Mouse (Mus musculus) kidney, postnatal 4 days (tissue): ENCODE measurements around the gene Sertad1.
A peak's percentile ranks its signal among the peaks of the same experiment; 100 is the strongest.

ENCODE experiments used
- DNase-seq, 2 experiments: peaks; one replicate each; pipeline ENCODE4 v3.0.0; 2021; ENCODE audit warnings: mixed read lengths in 2 of 2

Gene Sertad1

DNA sequence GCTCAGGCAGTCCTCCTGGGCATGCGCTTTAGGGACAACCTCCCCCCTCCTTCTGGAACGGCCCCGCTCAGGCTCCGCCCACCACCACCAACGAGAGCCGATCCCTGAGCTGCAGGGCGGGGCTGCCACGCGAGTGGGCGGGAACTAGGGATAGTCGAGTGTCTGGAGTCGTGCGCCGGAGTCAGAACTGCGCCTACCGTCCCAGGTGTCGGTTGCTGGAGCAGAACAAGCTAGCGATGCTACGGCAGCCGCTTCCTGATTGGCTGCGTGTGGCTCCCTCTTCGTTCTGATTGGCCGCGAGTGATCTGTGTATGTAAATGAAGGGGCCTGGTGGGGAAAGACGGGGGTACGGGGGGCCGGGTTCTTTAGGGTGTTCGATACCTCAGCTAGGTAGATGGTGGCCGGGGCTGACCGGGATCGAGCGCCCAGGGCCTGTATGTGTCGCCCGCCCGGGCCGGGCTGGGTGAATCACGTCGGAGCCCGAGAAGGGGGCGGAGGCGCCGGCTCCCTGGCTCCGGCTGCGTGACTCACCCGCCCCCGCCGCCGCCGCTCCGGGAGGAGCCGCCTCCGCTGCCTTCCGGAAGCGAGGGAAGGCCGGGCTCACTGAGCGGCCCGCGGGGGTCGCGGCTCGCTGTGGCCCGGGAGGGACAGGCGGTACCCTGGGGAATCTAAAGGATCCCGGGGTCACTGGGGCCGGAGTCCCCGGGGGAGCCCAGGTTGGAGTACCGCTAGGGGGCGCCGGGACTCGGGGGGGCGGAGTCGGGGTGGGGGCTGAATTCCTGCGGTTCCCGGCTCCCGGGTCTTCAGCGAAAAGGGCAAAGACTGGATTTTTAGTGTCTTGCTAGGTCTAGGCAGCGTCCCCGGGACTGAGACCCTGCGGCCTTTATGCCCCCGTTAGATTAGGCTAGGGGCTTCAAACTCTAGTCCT is at the start of gene Sertad1:
Gene Sertad1 (plus strand): TSS at position 141 of the 928 bp plus-strand sequence.
- peak; percentile 100 for DNase-seq

DNA sequence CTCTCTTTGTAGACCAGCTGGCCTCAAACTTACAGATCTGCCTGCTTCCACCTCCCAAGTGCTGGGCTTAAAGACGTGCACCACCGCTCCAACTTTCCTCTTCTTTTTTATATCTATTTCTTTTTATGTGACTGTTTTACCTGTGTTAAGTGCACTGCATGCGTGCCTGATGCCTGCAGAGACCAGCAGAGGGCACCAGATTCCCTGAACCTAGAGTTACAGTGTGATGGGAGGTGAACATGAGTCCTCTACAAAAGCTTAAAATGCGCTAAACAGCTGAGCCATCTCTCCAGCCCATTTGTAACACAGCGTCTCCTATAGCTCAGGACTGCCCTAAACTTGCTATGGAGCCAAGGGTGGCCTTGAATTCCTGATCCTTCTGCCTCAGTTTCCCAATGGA is 49.2 kb upstream of the Sertad1 start:
- peak; percentile 38 to 42 for DNase-seq

DNA sequence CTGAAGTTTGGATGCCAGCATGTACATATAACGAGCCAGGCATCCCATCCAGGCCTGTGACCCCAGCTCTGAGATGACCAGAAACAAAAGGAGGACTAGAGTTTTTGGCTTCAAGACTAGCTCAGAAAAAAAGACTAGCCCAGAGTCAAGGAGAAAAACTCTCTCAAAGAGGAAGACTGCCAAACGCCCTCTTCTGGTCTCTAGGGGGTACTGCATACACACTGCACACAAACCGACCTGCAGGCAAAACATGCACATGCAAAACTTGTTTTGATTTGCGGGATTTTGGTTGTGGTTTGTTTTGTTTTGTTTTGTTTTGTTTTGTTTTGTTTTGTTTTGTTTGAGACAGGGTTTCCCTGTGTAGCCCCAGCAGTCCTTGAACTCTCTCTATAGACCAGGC is 46.7 kb upstream of the Sertad1 start:
- DNase-seq: no peak

DNA sequence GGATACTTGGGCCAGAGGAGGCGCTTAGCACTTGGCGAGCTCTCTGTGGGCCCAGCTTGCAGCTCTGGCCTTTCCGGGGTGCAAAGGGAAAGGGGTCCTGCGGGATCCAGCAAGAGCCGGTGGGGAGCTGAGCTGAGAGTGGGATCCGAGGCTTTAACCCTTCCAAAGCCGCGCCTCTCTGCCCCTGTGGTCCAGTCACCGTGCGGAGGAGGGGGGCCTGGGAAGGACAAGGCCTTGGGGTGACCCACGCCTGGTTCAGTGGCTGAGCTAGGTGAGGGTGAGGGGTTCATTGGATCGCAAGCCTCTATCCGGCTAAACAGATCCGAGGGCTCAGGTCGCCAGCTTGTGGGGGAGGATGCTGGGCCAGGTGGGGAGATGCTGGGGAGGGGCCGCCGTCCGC is 40.7 kb upstream of the Sertad1 start:
- peak in 1 of 2 experiments; percentile 18 for DNase-seq

DNA sequence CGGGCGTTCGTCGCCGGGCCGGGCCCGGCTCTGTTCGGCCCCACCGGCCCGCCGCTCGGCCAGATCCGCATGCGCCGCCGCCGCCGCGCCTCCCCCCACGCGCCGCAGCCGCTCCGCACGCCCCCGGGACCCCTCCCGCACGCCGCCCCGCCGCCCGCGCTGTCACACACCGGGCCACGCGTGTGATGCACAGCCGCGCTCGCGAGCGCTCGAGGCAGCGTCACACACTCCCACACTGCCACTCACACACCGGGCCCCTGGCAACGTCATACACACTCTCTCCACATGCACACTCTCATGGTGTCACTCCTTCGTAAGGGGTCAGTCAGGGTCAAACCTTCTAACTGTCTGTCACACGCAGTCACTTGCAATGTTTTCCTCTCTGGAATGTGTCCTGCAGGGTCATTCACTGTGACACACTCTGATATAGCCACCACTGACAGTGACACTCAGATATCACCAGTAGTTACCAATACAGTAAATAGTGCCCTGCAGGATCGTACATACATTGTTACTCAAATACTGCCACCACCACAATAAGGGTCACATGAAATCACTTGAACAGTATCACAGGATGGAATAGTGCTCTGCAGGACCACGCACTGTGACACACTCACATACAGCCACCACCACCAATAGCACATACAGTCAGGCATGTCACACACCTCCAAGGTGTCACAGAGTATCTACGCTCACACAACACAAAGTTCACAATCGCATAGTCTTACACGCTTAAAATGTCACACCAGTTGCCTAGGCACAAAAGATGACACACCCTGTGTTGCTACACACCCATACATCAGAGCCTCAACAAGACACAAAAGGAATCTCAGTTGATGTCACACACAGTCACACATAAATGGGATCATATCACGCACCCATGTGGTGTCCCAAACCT is 39.9 kb upstream of the Sertad1 start:
- DNase-seq: peak in 1 of 2 experiments; percentile 44

DNA sequence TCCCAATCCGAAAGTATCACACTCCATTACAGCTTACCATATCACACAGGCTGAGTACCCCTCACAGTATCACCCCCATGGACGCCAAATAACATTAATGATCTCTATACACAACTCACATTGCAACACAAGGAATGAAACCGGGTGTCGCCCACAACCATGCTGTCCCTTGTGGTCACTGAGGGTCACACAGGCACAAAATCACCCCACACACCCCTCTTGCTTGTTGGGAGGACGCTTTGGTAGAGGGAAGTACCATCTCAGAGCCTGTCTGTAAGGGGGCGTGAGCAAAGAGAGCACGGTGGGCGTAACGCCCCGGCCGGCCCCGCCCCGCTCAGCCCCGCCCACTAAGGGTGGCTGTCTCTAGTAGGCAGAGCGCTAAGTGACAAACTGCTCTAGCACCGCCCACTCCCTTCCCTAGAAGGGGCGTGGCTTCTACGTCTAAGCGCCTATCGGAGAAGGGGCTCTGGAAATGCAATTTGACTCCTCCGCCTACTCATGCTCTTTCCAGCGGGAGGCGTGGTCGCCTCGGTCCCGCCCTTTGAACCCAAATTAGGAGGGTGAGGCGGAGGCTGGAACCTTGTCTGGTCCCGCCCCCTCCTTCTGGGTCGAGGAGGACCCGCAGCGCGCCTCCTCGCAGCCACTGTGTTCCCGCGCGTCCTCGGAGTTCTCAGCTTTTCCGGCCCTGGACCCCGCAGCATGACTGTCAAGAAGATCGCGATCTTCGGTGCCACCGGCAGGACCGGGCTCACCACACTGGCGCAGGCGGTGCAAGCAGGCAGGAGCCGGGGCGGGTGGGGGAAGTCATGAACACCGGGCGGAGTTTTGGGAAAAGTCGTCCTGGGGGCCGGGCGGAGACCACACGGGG is 39.1 kb upstream of the Sertad1 start, which contains the start of the genes Sptbn4 and Blvrb:
Gene Sptbn4 (minus strand): TSS at position 268 of the 868 bp plus-strand sequence.
Gene Blvrb (plus strand): TSS at position 560 of the 868 bp plus-strand sequence.
- DNase-seq: peak; percentile 99

DNA sequence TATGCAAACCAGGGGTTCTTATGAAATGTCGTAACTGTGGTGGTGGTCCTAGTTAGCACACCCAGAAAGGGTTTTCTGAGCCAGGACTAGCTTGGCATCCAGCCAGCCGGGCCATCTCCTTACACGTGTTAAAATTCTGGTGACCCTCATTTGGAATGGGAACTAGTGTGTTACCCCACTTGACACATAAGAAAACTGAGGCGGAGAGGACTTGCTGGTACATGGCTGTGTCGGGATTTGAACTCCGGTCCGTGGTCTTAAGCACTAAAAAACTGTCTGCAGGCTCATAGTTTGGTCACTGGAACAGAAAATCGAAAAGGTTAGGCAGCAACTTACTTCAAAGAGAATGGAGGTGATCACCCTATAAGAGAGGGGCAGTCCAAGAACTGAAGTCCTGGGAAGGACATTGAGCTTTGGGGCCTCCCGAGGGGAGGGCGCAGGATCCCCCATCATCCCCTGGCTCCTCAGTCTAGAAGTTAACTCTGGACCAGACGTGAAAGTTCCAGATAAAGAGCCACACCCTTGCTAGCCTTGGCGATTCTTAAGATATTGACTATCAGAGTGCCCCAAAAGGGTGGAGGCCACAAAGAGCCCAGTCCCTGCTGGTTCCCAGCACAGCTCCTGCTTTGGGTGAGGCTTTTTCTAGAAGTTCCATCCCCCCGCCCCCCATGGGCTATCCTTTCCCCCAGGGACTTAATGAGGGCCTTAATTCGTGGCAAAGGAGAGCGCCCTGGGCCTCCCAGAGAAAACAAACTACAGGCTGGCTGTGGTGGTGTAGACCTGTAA is 38.1 kb upstream of the Sertad1 start:
- DNase-seq: peak in 1 of 2 experiments; percentile 23

DNA sequence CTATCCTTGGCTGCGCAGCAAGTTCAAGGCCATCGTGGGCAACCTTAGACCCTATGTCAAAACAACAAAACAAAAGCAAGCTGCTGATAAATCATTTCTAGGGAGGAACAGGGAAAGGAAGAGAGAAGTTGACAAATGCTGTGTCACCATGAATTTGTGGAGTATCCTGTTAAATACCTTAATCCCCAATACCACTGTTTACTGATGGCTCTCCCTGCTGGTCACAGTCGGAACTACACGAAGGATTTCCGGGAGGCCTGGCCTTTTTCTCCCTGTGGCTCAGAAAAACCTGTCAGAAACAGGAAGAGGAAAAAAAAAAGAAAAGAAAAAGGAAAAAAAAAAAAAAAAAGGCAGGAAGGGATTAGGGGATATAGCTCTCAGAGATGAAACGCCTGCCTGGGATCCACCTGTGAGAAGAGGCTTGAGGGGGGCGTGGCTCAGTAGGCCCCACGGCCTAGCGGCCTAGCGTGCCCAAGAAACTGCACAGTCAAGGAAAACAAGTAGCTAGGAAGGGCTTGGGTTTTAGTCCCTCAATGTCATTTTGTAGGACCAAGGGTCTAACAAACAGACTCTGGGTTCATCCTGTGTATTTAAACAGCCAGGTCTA is 37.4 kb upstream of the Sertad1 start:
- DNase-seq: peak; percentile 87 to 89

DNA sequence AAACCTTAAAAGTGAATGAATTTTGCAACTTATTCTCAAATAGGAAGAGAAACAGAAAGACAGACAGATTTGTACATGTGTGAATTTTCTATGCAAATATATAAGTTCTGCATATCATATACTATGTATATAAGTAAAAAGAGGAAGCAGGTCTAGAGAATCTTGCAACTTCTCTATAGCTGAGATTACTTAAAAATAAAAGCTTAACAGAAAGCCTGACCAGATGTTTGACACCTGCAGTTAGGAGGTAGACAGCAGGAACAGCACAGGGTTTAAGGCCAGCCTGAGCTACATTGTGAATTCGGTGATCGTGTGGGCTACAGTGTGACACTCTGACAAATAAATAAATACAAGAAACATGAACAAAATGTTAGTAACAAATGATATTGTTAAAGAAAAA is 35.4 kb upstream of the Sertad1 start:
- DNase-seq: no peak

DNA sequence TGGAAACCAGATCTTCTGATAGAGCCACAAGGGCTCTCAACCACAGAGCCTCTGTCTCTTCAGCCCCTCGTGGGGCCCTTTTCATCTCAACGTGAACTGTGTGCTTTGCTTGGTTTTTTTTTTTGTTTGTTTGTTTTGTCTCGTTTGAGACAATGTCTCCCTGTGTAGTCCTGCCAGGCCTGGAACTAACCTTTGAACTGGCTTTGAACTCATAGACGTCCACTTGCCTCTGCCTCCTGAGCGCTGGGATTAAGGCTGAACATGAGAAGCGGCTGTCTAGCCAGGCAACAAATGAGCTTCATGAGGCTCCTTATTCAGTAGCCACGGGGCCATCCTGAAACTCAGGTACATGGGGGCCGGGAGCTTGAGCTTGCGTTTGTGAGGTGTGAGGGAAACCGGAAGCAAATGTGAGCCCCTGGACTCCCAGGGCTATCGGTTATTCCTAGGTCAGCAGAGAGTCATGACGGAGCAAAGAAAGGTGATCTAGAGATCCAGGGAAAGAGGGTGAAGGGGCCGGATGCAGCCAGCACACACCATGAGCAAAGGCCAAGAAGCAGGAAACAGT is 34.4 kb upstream of the Sertad1 start:
- no peak for DNase-seq

DNA sequence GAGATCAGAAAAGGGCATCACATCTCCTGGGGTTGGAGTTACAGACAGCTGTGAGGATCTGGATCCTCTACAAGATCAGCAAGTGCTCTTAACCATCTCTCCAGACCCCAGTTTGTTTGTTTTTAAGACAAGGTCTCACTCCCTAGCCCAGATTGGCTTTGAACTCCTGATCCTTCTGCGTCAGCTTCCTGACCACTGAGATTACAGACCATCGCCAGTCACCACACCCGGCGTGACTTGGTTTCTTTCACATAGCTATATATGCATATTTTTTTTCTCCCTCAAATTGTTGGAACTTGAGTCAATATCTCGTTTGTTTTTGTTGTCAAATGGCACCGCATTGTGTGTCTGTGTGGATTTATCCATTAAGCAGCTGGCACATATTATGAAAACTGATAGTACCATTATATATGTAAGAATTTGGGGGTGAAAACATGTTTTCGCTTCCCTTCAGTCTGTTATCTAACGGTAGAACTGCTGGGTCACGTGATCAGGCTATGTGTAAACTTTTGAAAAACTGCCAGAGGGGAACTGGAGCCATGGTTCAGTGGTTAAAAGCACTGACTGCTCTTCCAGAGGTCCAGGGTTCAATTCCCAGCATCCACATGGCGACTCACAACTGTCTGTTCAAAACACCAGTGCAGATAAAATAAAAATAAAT is 32.1 kb upstream of the Sertad1 start:
- no peak for DNase-seq

DNA sequence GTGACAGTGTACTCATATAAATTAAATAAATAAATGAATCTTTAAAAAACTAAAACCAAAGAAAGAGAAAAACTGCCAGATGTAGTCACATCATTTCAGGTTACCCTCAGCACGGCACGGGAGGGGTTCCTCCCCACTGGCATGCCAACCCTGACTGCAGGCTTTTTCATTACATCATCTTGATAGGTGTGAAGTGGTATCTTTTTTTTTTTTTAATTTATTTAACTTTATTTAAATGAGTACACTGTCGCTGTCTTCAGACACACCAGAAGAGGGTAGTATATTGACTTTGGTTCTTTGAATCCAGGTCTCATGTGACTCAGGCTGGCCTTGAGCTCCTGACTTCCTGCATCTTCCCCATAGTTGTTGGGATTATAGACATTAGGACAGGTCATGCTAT is 31.4 kb upstream of the Sertad1 start:
- DNase-seq: no peak

DNA sequence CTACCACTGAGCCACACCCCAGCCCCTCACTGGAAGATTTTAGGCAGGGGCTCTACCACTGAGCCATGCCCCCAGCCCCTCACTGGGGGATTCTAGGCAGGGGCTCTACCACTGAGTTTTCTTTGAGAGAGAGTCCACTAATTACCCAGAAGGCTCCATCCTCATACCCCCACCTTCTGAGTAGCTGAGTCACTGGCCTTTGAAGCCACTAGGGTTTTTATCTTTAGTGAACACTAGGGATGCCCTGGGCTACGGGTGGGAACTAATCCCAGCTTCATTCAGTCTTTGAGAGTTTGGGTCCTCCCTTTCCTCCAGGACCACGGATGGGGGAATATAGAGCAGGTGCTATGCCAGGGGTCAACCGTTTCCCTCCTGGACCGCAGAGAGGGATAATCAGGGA is 28.1 kb upstream of the Sertad1 start:
- DNase-seq: no peak

DNA sequence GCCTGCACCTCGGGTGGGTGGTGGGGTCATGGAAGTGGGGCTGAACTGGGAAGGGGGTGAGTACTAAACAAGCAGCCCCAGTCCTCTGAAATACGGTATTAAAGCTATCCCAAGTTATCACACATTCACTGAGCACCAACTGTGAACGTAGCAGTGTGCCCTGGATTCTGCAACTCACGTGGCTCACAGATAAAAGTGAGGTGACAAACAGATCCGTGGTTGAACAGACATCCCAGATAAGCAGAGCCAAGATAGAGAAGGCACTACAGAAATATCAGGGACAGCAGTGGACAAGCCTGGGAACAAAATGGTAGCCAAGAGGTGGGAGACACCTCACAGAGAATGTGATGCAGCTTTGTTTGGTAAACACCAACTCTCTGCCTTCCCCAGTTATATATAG is 27.1 kb upstream of the Sertad1 start:
- DNase-seq: no peak

DNA sequence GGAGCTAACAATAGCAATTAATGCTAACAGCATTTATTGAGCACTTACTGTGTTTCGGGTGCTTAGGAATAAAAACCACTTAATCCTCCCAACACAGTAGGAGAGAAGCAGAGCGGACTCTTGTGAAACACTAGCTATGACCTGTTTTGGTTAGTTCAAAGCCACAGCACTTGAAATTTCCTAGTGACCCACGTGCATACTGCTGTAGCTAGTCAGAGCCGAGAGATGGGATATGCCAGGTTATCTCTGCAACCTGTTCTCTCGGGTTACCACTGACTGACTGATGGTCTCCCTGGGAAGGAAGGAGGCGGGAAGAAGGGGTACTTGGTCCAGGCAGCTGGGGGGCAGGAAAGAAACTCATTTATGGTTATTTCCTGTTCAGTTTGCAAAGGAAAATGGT is 26.2 kb upstream of the Sertad1 start:
- DNase-seq: no peak

DNA sequence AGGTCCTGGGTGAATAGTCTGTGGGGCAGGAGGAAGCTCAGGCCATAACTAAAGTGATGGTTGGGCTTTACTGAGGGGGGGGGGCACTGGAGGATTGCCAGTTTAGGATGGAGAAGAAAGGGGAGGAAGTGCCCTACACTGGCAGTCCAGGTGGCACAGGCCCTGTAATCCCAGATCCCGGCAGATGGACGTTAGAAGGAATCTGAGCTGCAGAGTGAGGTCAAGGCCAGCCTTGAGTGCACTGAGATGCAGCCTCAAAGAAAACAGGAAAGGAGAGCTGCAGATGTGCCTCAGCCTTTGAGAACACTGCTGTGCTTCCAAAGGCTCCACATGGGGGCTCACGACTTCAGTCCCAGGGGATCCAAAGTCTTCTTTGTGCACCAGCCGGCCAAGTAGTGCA is 19.1 kb upstream of the Sertad1 start:
- DNase-seq: peak; percentile 41 to 57

DNA sequence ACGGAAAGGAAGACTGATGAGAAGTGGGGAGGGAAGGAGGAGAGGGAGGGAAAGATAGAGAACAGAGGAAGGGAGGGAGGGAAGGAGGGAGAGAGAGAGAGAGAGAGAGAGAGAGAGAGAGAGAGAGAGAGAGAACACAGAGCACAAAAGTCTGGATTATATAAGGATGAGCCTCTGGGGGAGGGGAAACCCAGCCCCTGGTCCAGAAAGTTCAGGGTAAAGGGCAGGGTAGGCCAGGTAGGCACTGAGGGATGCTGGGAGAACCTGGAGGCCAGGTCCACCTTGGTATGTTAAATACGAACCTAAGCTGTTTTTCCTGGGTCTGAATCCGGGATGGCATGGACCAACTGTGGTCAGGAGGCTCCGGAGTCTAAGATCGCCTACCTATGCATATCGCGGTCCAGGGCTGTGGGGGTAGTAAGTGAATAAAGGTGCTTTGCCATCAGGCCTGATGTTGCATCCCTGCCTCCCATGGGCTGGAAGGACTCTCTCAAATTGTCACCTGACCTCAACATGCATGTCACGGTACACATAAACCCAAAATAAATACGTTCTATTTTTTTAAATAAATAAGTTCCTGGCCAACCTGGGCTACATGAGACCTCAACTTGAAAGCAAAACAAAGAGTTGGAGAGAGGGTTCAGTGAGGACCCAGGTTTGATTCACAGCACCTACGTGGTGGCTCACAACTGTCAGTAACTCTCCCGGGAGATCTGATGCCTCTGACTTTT is 15.2 kb upstream of the Sertad1 start:
- DNase-seq: no peak

DNA sequence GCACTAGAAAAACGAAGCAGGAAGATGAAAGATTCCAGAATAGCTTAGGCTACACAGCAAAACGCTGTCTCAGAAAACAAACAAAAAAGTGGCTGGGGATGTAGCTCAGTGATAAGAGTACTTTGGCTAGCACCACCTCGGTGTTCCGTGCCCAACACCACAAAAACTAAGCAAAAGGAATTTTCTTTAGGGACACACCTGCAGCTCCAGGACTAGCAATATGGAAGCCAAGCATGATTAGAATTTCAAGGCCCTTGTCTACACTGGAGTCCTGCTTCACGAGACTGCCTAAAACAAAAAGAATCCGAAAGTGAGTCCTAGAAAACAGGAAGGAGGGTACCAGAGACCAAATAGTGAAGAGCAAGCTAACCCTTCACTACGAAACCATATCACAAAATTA is 14.1 kb upstream of the Sertad1 start:
- no peak for DNase-seq

DNA sequence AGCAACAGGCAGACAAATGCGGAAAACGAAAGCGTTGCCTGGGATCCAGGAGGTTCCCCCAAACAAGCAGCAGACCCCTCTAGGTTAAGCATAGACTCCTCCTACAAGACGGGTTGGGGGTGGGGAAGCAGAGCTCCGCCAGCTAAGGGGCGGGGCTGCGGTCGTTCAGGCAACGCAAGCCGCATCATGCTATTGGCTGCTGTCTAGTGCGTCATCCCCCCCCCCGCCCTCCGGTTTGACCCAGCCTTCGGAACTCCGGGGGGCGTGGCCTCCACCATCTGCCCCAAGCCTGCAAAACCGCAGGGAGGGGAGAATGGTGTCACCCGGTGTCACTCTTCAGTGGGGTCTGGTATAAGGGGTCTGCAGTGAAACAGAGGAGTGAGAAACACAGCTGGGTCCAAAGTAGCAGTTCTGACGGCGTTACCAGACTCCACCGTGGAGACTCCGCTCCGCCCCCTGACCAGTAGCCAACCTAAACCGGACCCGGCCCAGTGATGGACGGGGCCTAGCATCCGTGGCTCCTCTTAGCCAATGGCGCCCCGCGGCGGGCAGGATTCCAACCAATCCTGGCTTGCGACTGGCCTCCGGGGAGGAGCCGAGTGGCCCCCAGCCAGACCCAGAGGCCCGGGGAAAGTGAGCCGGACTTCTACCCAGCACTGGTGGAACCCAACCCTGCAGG is 13.4 kb upstream of the Sertad1 start, which contains the start of gene Sertad3:
Gene Sertad3 (plus strand): TSS at position 613 of the 679 bp plus-strand sequence.
- DNase-seq: peak; percentile 100
